Mouse (Mus musculus) cerebellum, adult 9-11 months (tissue): Measurements from ENCODE around the gene Rps6ka2.
"Not testable (repeated sequence)": the region's sequence is repeated elsewhere in the genome, so short reads cannot be mapped to it uniquely, and the experiment has no call there.

ENCODE experiments used
- DNase-seq: peaks from one replicate; pipeline ENCODE4 v3.0.0; 2022

The Rps6ka2 gene

DNA sequence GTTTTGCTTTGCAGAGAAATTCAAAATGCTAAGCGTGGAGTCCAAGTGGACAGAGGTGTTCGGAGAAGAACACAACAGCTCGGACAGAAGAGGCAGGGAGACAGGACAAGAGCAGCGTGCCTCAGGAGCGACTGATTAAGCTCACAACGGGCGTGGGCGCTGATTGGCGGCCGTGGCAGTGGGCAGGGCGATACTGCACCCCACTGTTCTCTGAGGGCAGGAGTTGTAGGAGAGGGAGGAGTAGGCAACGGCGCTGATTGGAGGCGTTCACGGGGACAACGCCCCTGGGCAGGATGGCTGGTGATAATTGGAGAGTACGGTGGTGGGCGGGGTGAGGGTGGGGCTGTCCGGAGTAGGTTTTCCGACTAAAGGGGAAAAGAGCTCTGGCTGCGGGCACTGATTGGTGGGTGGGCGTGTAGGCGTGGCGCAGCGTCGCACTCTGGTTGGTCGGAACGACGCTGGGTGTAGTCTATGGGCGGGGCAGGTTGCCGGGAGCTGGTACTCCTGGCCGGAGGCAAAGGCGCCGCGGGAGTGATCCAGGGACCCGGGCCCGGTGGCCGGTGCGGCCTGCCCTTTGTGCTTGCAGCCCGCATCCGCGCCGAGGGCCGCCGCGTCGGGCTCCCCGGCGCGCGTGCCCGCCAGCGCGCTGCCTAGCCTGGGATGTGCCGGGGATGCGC is at the start of gene Rps6ka2:
Gene Rps6ka2, plus strand, starts transcription at position 489 of the 677 bp plus-strand sequence.
- peak; percentile 98 for DNase-seq

DNA sequence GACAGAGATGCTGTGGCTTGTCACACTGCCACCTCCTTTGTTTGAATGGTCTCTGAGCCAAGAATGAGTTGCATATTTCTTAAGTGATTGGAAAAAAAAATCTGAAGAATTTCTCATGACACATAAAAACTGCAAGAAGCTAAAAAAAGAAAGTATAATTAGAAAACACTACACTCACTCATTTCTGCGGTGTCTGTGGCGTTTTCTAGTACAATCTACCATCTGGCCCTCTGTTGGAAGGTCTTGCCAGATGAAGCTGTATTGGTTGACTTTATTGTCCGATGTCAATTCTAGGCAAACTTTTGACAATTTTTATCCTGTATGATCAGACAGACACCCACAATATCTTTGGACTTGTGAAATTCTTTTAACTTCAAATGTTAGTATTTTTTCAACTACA is 49.1 kb upstream of the Rps6ka2 start:
- not testable (repeated sequence) for DNase-seq

DNA sequence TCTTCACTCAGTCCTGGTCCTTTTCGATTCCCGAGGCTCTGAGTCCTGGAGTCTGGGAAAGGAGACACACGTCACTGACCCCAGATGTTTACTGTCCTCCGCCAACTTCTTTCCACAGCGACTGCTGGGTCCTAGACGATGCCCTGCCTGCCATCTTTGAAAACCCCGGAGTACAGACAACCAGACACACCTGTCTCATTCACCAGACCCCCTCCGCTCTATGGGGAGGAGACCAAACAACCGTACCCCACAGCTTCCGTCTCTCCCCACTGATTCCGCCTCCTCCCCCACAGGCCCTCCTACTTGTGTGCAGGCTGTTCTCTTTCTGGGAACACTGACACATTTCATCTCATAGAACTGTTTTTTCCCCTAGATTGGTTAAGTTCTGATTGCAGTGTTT is 47.4 kb upstream of the Rps6ka2 start:
- DNase-seq: not testable (repeated sequence)

DNA sequence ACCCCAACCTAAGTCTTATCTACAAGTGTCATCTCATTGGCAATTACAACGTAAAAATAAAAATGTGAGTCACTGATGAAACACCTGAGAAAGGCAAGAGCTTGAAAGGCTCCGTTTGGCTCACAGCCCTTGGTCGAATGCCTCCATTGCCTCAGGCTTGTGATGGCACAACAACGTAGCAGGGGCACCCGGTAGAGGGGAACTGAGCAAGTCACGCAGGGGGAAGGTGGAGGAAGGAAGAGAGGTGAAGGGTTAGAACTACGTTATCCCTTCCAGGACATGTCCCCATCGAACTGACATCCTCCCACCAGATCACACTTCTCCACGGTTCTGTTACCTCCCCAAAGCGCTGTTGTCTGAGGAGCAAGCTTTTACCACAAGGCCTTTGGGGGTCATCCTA is 43.4 kb upstream of the Rps6ka2 start:
- not testable (repeated sequence) for DNase-seq

DNA sequence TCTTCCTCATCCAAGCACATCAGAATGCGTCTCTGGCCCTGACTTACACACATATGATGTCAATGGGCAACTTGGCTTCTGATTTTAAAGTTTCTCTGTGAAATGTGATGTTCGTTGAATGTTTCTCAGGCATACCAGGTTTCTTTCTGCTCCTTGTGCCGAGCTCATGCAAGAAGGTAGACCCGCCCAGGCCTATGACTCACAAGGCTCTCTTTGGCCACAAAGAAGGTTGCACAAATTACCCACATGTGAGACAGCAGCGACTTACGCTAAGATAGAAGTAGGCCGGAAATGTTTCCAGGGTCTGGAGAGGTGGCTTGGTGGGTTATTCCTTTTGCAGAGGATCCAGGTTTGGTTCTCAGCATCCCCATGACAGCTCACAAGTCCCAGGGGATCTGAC is 35.9 kb upstream of the Rps6ka2 start:
- DNase-seq: not testable (repeated sequence)

DNA sequence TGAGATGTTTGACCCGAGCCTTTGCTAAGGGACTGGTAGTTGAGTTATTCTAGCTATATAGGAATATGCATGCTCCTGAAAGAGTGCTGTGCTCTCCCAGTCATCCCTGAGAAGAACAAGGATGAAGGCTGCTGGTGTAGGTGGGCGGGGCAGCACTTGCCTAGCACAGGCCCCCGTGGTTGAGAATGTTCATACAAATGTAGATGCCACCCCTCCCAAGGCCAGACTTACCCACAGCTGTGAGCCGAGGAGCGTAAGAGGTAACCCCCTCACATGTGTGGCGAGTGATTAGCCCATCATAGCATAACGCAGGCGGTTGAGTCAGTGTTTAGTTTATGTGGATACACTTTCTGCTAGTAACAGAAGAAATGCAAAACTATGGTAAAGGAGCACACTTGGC is 34.6 kb upstream of the Rps6ka2 start:
- DNase-seq: not testable (repeated sequence)

DNA sequence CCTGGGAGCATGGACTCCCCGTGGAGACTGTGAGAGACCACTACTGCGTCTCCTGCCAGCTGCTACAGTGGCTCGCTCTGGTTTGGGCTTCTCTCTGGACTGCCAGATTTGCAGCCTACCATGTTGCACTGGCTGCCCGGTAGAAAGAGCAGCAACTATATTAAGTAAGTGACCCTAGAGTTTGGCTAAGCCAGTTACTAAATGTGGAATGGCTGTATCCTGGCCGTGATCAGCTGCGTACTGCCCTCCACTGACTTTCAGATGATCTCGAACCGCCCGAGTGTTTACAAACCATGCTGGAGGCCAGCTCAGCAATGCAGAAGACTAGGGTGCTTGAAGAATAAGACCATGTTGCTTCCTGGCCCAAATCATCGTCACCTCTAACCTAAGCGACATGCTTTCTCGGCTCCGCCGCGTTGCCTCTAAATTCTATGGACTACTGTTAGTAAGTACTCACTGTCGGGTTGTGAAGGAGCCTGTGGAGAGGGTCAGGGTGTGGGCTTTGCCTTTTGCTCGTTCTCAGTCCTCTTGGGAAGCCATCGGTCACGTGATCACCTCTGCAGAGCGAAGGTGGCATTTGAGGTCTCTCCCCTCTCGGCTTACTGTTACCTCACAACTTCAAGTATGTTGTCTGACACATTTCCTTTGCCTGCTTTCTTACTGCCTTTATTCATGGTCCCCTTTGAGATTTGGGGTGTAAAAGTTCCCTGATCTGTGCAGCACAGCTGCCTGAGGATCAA is 31.6 kb upstream of the Rps6ka2 start:
- DNase-seq: no peak

DNA sequence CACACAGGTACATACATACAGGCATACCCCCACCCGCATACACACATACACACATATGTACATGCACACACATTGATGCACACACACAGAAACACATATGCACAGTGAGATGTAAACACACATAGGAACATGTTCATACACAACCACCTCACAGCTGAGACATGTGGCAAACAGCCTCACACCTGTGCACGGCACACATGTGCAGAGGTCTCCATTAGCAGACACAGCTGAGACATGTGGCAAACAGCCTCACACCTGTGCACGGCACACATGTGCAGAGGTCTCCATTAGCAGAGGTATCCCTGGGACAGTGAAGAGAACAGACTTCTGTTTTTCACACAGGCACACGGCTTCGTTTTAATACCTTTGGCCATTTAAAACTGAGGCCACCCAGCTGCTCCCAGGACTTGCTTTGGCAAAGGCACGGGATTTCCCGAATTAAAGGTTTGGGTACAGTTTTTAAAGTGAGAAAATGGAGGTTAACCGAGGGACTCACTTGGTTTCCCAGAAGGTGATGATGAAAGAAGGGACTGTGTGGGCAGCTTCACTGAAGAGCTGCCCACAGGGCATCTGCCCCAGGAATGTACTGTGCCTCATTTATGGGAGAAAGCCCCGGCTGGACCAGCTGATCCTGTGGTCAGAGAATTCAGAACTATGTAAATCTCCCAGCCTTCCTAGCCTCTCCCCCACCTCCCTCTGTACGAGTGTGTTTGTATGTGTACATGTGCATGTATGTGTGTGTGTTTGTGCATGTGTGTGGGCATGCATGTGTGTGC is 29.3 kb upstream of the Rps6ka2 start:
- no peak for DNase-seq

DNA sequence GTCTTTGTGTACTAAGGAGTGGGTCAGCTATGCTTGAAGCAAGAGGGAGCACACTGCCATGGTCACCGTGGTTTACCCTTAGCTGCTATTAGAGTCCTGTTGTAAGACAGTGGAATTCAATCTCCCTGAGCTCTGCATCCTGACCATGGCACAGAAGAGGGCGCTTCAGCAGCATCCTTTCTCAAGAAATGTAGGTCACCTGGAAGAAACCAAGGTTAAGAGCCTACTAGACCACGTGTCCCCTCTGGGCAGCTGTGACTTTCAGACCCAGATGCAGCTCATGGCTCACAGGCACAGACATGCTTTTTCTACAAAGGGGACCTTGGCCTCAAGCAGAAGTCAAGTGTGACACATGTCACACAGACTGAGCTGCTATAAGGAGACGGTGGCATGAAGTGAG is 27.5 kb upstream of the Rps6ka2 start:
- peak; percentile 24 for DNase-seq

DNA sequence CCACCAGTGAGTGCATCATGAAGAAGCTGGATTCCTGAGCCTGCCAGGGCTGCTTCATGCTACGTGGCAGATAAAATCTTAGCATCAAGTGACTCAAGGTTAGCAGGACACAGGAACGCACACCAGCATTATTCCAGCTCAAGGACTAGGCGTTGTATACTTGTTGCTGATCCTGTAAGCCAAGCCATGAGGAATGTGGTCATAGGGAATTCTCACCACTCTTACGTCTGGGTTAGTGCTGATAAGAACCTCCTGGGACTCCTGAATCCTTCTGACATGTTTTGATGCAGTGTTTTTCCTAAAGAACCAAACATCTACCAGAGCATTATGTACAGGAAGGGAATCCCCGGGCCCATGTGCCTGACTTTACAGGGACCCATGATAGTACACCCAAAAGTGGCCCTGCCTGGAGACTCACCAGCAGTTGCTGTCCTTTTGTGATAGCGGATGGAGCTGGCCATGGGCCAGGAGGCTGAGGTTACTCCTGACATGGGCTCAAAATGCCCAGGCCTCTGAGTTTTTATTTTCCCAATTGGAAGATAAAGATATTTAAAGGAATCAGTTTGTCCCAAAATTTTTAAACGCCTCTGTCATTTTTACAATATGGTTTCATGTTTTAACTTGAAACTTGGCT is 25.9 kb upstream of the Rps6ka2 start:
- DNase-seq: no peak

DNA sequence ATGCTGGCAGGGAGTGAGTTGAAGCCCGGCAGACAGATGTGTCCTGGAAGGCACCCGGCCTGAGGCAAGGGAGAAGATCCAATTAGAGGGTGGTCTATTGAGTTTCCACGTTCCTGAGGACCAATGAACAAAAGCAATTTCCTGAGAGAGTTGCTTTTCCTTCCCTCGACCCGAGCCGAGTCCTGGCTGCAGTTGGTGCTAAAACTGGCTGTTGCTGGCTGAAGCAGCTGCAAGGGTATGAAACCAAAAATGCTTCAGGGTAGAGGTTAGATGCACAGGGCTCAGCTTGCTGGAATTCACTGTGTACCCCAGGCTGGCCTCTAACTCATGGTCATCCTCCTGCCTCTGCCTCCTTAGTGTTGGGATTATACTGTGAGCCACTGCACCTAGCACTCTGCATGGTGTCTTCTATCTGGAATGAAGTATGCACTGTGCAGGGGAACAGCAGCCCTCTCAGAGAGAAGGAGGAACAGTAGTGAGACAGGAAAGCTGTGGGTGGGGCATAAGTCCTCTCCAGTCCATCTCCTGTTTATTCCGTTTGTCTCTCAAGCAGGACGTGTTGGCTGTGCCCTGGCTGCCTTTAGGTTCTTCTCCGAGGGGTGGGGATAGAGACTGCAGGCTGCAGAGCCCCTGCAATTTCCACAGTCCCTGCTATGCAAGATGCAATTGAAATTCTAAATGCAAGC is 24.4 kb upstream of the Rps6ka2 start:
- no peak for DNase-seq

DNA sequence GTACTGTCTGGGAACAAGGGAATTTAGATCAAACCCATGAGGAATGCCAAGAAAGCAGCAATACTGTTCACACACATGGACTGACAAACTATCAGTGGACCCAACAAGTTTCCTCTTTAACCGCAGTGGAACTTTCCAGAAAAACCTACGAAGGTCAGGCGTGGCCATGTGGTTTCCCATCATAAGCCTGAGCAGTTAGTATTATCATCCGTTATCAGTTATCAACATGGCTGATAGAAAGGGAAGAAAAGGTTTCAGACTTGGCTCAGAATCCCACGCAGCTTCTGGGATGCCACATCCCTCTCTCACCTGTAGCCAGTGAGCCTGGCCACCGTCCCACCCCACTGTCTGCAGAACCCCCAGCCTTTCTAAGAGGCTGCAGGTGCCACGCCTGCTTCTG is 23.4 kb upstream of the Rps6ka2 start:
- DNase-seq: no peak

DNA sequence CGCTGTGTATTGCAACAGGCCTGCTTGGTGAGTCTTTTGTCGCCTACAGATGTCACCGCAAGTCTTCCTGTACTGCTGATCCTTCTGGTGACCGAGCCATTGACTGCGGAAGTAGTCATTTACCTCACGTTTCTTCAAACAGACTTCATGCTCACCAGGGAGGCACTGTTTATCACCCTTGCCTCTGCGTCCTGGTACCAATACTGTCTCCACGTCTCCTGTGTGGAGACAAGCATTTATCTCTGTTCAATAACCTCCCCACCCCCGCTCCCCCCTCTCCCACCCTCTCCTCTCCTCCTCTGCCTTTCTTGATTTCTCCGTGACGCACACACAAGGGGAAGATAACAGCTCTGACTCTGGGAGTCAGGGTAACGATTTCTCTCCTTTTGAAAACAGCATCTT is 22.0 kb upstream of the Rps6ka2 start:
- no peak for DNase-seq

DNA sequence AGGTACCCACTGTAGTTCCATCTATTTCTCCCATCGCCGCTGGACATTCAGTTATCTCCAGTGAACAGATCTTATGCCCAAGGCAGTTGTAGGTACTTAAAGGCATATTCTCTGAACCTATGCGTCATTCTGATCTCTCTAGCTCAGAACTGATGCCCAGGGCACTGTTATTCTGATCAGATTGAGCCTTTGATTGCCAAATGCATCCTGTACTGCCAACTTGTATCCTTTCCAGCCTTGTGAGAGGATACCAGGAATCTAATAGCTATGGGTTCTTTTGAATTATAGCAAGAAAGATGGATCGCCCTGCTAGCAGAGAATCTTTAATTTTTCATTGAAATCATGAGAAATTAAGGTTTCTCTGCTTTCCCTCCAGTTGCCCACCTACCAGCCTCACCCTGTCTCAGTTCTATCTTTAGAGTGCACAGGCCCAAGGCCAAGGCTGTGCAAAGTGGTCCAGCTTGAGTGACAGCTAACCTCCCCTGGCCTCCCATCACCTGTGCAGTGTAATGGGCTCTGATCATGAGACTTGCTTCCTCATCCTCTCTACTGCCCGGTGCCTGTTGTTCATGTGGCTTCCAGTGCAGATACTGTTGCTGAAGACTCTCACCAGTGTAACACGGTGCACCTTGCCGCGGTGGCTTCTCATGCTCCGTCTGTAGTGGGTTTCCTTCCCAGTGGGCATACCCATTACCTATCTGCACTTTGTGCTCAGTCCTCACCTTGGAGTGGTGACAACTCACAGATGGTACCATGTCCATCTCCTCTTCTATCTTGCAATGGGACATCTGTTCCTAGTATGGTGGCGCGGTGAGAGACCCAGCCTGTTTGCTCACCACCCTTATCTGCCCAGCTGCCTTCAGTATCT is 20.4 kb upstream of the Rps6ka2 start:
- DNase-seq: no peak

DNA sequence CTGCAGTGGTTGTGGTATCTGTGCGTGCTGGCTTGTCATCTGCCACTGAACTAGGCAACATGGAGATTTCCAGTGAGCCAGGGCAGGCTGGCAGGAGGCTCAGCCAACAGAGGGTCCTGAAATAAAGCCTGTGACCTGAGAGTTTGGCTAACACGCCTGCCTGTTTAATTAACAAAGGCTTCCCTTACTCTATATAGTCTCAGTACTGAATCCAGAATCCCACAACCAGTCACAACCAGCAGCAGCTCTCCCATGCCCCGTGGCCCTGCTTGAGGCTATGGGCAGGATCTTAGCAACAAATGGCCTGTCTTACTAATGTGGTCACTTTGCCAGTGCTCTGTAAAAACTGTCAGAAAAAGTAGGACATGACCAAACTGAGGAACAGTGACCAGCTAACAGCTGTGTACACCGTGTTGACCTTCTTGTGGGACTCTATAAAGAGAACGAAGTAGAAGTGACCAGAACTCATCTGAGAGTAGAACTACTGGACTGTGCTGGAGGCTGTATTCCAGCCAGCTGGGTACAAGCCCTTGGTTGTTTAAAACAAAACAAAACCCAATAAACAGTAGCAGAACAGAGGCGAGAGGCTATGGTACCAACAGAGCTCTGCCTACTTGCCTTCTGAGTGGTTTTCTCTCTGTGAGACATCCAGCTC is 18.3 kb upstream of the Rps6ka2 start:
- no peak for DNase-seq

DNA sequence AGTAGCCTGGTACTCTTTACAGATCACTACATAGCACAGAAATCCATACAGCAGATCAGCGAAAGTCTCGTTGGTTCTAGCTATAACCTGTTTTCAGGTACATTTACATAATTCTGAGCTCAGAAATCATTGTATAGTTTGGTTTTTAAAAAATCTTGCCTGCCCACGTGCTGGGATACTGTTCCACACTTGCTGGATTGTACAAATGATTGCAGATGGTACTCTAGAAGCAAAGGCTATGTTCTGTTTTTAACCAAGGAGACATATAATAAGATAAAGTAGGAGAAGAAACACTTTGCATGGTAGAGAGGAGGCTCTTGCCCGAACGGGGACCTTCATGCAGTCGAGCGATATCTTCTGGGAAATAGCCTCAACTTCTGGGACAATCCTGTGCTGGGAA is 17.3 kb upstream of the Rps6ka2 start:
- no peak for DNase-seq

DNA sequence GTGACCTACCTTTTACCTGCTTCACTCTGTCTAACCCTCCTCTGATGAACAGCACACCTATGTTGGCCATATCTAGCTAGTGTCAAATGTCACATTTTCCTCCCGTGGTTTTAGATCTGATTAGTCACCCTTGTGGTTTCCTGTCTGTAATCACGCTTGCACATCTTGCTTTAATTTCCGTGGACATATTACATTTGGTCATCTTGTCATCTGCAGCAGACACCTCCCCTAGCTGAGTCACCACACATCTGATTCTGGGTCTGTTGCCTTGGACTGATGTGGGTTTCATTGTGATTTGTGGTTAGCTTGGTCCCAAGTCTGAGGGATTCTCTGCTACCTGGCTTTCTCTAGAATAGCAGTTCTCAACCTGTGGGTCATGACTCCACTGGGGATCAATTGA is 6.0 kb upstream of the Rps6ka2 start:
- DNase-seq: no peak

DNA sequence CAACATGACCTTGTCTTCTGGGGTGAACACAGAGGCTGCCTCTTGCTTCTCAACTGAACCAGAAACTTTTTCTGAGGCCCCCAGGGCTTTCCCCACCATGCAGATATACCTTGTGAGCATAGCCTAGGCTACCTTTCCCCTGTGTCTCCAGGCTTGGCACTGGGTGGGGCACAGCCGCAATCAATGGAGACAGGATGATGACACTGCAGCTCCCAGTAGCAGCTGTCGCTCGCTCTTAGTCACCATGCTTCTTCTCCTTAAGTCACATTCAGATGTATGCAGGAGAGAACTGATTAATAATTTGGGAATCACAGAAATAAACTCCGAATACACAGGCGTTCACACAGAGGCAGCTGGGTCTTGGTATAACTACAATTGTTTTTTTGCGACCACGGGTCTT is 4.4 kb upstream of the Rps6ka2 start:
- no peak for DNase-seq

DNA sequence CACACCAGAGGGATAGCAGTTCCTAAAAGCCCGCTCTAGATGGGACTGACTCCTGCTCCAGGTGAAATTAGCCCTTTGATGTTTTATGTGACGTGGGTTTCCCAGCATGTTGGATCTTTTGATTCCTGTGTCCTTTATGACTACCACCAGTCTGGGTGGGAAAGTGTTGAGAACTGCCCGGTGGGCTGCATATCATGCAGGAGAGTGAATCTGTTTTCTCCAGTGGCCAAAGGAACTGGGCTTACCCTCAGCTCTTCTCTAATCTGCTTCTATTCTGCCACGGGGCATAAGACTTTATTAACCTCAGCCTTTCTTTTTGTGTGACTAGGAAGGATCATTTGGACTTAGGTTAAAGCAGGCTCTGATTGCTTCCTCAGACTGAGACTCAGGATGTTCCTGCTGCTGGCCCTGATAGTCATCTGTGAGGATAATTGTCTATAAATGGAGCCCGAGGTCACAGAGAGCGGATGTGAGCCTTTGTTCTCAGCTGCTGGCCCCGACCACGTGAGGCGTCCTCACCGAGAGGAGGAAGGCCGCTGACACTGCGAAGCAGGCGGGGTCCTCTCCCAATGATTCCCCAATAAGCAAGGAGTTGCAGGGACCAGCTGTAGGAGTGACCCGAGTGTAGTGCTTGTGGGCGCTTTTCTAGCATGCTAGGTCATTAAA is 821 bp upstream of the Rps6ka2 start:
- no peak for DNase-seq
